Mouse (Mus musculus): Measurements from ENCODE around the gene Psma7.
A peak's percentile ranks its signal among the peaks of the same experiment; 100 is the strongest.

Psma7 gene

DNA sequence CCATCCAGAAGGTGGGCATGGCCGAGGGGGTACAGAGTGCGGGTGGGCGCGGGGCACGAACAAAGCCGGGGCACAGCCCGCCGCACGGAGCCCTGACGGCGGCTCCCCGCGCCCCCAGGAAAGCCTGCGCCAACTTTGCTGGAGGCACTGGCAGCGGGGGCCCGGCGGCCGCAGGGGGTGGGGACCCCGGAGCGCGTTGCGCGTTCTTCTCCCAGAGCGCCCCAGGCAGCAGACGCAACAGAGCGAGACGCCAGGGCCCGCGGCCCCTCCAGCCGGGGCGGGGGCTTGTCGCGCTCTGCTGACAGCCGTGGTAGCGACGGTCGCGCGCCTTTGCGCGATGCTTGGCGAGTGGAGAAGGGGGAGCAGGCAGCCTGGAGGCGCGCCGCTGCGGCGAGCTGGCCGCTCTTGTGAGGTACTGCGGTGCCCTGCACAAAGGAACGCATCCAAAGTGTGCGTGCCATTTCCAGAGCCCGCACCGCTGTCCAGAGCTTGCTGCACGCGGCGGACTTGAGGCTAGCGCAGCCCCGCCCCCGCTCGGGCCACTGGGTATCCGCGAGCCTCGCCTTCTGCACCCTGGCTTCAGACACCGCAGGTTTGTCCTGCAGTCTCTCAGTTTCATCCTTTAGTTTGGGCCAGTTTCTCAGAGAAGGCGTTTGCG, 754 bp upstream of the Psma7 start:
- peak; percentile 68 for DNase-seq (ENCODE audit: low spot score)

DNA sequence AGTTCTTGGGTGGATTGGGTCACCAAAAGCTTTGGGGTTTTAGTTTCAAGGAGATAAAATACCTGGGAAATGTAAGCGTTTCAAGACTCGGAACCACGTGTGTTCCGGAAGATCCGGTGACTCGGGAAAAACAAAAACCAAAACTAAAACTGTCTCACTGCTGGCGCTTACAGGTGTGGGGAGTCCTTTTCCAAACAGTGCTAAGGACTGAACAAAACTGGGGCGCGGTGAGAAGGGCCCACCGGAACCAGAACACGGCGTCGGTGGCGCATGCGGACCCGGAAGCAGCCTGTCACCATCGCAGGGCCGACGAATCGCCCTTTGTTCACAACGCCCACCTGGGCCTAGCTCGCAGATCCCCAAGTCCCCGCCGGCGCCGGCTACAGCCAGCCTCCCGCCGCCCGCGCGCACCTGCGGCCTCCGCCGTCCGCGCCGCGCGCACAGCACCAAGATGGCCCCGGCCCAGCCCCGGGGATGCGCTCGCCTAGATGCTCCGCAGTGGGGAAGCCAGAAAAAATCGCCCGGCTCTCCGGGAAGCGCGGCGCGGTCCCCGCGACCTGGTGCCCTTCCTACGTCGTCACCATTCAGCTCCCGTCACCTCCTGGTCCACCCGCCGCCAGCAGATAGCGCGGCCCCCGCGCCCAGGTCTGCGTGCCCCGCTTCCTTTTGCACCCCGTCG, 517 bp downstream of the Psma7 start:
- DNase-seq (ENCODE audit: low spot score) = peak; percentile 56

DNA sequence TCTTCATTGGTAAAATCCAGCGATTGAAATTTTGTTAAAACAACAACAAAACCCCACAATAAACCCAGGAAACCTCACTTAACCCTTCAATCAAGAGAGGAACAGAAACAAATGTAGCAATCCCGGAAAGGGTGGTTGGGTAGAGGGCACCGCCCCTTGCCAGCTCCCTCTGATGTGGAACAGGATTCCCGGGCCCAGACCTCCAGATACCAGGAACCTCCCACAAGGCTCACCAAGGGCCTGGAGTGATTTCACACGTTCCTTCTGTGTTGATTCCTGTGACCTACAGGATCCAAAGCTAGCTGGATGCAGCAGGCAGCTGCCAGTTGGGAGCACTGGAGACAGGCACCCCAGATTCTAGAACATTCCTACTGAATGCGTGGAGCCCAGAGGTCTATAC, 1.8 kb downstream of the Psma7 start:
- DNase-seq (ENCODE audit: low spot score) = no peak

DNA sequence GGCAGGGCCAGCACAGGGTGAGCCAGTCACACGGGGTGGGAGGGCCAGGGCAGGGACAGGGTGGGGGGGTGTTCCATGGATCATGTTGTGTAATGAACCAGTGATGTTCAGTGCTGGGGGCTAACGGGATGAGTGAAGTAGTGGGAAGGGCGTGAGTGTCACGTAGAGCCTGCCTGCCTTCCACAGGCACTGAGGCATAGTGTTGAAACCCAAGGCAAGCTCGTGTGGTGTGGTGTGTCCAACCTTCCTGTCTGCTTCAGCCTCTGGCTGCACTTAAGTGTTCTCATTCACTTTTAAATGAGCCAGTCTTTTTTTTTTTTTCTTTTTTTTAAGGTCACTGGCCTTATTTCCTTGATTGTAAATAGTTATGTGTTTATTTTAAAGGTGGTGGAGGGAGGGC, 7.5 kb downstream of the Psma7 start:
- no peak for DNase-seq (ENCODE audit: low spot score)

DNA sequence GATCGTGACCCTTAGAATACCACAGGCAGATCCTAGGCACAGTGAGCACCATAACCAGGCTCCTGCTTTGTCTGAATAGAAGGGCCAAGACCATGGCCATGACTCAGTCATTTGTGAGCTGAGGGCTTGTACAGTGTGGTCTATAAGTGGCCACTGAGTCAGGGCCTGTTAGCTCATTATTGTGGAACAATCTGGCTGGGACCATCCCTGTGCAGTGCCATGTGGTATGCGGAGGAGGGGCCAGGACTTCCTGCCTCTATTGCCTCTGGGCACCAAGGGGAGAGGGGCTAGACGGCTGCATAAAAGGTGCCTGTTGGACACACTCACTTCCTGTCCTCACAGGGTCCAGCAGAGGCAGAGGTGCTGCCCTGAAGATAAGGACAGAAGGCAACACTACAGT, 8.3 kb downstream of the Psma7 start:
- DNase-seq (ENCODE audit: low spot score) = no peak

DNA sequence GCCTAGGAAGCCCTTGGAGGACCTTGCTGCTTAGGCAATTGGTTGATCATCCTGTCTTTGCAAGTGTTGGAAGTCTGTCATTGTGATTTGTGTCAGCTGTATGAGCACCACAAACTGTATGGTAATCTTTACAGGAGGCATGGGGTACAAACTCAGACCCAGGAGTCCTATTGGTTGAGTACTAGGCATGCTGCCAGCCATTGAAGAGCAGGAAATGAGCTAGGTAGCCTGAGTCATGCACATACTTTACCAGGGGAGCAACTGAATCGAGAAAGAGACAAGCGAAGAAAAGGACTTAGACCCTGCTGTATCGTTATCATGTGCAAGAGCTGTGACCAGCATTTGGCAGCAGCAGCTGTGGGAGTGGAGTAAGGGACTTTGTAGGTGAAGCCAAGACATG, 9.3 kb downstream of the Psma7 start:
- no peak for DNase-seq (ENCODE audit: low spot score)

DNA sequence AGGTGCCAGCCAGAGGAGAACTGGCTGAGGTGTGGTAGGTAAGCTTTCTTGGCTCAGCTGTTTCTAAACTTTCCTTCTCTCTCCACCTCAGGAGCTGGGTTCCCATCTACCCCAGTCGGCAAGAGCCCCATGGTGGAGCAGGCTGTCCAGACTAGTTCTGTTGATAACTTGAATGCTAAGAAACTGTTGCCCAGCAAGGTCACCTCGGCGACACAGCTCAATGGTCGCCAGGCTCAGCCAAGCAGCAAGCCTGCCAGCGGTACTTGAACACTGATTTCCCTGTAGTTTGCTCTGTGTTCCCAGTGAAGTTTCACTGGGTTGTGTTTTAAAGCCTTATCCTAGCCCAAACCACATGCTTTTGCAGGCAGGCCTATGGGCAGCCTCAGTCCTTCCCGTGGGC, 11.0 kb downstream of the Psma7 start:
- no peak for DNase-seq (ENCODE audit: low spot score)

DNA sequence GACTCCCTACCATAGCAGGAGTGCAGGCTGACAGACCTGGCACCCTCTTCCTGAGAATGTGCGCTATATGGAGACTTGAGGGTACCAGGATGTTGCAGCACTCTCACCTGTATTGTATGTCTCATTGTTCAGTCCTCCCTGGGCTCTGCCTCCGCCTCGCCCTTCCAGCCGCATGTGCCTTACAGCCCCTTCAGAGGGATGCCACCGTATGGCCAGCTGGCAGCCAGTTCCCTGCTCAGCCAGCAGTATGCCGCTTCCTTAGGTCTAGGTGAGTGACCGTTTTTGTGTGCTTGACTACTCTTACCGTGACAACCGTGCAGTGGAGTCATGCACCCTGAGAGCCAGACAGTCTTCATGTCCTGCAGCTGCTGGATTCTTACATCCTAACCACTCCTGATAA, 14.5 kb downstream of the Psma7 start:
- no peak for DNase-seq (ENCODE audit: low spot score)

DNA sequence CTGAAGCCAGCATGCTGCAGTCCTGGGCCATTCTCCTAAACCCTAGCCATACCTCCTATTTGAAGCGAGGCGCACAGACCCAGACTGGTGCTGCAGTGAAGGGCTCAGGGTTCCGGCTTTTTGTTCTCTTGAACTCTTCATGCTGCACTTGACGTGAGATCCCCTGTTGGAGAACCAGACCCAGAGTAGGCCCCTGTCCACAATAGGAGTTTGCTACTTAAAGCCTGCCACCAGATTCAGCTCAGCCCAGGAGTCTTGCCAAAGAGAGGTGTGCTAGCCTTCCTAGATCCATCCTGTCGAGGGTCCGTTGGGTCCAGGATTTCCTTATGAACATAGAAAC, 16.4 kb downstream of the Psma7 start:
- no peak for DNase-seq (ENCODE audit: low spot score)

DNA sequence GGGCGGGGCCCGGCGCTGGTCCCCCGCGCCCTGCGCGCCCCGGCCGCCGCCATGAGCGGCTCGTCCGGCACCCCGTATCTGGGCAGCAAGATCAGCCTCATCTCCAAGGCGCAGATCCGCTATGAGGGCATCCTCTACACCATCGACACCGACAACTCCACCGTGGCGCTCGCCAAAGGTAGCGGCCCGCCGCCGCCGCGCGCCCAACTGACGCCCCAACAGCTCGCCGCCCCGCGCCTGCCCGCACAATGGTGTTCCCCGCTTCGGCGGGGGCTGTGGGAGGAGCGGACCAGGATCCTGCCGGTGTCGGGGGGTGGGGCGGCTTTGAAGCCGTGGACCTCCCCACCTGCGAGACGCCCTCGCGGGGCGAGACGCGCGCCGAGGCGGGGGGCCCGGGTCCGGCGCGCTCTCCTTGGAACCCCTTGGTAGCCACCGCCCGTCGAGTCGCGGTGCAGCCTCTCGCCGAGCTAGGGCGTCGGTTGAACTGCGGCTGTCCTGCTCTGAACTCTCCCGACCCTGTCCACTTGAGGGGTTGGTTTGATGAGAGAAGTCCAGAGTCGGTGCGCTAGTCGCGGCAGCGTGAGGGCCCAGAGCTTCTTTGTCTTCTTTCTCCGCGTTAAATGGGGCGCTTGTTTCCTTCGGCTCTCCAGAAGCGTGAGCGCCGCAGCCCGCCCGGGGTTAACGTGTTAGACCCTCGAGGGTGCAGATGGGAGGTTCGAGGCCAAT, 16.9 kb downstream of the Psma7 start:
- DNase-seq (ENCODE audit: low spot score) = peak; percentile 49

DNA sequence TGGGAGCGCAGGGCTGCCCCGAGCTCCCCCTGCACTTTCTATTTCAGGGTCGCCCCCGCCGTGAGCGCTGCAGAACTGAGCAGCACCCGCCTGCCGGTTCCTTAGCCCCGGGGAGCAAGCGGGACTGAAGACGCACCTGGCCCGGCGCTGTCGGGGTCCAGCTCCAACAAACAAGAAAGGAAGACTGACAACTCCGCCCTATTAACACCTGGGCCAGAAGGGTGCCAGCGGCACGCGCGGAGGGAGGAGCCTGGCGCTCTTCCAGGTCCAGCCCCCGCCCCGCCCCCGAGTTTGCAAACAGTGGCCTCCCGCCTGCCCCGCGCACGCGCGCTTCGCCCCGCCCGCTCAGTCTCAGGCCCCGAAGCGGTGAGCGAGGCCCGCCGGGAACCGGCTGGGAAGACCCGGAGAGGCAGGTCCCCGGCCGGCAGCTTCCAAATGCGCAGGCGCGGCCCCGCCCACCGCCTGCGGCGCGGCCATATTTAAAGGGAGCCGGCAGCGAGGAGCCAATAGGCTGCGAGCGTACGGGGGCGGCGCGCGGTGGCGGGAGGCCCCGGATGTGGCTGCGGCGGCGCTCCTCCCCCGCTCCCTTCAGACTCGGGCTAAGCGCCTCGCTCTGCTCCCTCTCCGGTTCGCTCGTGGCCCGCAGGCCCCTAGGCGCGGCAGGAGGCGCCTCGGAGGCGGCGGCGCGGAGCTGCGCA, 17.7 kb downstream of the Psma7 start, which contains the start of gene Lsm14b:
Lsm14b (plus strand) TSS at position 587 of the 698 bp plus-strand sequence.
- DNase-seq (ENCODE audit: low spot score) = peak; percentile 99

DNA sequence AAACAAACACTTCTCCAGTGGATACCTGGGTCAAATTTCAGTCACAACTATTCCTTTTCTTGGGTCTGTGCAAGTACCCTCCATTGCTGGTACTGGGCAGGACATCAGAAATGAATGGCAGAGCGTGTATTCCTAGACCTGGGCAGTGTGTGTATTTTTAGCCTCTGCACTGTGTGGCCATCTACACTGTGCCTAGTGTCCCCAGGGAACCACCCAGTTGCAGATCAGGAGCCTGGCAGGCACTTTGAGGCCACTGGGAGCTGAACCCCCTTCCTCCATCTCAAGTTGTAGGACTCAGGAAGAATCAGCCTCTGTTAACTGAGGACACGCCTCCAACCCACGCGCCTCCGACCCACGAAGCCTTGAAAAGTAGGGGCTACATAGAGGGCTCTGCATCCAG, 19.5 kb downstream of the Psma7 start:
- peak; percentile 3 for DNase-seq (ENCODE audit: low spot score)

DNA sequence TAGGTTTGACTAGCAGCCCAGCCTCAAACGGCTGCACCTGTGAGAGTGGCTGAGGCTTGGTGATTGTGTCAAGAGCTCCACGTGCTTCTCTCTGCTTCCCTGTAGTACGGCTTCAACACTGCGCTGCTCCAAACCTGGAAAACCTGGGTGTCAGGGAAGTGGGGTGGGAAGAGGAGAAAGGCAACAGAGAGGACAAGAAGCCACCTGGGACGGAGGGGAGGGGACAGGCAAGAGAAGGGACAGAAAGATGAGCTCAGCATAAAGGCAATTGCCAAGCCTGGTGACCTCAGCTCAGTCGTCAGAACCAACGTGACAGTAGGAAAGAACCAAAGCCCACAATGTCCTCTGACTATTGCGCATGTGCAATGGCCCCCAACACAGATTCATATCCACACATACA, 21.3 kb downstream of the Psma7 start:
- no peak for DNase-seq (ENCODE audit: low spot score)

DNA sequence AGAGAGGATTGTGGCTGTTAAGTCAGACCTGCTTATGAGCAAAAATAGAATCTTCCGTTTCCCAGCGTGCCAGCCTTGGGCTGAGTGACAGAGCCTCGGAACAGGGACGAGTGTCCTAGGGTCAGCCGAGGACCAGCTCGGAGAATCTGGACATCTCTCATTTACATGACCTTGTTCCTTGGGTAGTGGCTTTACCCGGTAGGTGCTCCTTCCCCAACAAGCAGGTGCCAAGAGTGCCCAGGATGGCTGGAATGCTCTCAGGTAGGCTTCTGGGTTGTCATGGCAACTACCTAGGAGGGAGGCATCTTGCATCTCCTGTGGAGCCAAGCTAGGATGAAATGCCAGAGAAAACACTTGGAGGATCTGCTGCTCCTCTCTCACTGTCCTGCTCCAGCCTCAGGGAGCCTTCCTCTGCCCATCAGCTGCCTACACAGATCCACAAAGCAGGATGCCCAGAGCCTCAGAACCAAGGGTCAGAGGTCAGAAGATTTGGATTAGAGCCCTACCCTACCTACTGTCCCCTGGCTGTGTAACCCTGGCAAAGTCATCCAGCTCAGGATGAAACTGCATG, 22.1 kb downstream of the Psma7 start:
- DNase-seq (ENCODE audit: low spot score) = no peak

DNA sequence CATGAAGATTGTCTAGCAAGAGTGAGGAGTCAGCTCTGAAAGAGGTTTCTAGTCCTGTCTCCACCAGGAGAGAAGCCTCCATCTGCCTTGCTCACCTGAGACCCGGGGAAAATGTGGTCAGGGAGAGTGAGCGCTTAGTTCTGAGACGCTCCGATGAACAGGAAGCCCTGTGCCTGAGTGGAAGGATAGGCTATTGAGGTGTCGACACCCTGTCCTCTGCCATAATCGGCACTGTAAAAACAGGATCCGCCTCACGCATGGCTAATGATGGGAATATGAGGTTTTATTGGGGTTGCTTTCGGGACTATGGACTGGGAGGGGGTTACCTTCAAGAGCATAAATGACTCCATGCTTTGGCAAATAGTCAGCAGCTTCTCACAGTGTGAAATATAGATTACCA, 23.7 kb downstream of the Psma7 start:
- no peak for DNase-seq (ENCODE audit: low spot score)

DNA sequence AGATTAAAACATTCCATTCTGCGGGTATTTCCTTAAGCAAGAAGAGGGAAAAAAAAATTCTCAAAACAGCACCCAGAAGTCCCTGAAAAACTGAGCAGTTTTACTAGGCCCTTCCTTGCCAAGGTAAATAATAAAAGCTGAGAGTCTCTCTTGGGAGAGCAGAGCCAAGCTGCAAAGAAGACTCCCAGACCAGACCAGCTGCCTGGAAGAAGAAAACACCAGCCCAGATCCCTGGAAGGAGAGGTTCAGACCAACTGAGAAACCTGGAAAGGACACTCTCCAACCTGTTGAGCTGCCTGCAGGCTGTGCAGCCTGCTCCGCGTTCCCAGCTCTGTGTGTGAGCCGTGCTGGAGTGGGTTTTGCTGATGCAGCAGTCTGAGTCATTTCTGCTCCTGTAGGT, 24.6 kb downstream of the Psma7 start:
- DNase-seq (ENCODE audit: low spot score) = no peak

DNA sequence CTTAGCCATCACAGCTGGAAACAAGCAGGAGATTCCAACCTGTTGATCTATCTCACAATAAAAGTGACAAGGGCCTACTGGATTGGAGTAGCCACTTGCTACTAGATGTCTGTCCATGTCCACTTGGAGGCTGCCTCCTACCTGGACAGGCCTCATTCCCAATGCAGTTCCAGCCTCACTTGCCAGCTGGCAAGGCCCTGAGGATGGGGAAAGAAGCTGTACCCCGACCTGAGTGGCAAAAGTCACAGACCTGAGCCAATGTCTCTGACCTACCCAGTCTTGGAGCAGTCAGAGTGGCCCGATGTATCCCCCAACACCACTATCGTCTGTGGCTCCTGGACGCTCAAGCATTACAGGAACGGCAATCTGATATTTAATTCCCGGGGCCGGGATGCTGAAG, 28.5 kb downstream of the Psma7 start:
- DNase-seq (ENCODE audit: low spot score) = no peak

DNA sequence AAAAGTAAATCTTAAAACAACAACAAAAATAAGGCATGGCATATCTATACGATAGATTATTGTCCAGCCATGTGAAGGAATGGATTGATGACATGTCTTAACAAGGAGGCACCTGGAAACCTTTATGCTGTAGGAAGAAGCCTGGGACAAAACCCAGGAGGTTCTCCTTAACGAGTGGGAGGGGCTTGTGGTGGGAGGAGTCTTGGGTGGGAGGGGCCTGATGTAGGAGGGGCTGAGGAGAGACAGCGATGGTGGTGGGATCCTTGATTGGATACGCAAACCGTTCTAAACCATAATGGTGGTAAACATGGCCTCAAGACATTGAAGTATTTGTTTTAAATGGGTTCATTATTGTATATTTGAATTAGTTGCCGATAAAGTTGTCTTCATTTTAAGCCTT, 30.9 kb downstream of the Psma7 start:
- no peak for DNase-seq (ENCODE audit: low spot score)

DNA sequence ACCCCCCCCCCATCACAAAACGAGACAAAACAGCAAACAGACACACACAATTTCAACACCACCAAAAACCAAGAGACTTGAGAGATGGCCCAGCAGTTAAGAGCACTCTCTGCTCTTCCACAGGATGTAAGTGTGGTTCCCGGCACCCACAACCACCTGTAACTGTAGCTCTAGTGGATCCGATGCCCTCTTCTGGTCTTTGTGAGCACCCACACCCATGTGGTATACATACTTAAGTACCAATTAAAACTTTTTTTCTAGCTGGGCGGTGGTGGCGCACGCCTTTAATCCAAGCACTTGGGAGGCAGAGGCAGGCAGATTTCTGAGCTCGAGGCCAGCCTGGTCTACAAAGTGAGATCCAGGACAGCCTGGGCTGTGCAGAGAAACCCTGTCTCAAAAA, 31.5 kb downstream of the Psma7 start:
- DNase-seq (ENCODE audit: low spot score) = no peak

DNA sequence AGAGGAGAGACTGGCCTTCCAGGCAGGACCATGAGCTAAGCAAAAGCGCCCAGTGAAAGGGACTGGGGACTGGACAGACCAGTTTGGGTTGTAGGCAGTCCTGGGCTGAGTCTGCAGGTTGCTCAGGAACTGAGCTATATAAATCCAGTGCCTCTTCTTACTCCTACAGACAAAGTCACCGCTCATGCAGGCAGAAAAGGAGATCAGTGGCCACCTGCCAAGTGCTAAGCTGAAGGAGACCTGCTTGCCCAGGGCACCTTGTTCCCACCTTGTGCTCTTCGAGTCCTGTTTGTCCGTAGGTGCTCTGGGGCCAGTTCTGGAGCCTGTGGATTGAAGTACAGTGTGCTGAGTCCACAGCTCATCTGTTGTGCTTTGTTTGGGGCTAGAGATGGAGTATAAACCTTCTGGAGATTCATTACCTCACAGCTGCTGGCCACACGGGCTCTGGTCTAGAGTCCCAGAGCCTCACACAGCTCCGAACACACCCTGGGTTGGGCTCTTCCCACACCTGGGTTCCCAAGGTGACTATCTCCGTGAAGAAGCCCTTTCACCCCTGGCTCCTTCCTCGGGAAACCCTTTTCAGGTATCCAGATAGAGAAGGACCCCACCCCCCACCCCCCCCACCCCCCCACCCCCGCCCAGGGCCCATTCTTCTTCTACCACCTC, 35.7 kb downstream of the Psma7 start:
- DNase-seq (ENCODE audit: low spot score) = no peak

DNA sequence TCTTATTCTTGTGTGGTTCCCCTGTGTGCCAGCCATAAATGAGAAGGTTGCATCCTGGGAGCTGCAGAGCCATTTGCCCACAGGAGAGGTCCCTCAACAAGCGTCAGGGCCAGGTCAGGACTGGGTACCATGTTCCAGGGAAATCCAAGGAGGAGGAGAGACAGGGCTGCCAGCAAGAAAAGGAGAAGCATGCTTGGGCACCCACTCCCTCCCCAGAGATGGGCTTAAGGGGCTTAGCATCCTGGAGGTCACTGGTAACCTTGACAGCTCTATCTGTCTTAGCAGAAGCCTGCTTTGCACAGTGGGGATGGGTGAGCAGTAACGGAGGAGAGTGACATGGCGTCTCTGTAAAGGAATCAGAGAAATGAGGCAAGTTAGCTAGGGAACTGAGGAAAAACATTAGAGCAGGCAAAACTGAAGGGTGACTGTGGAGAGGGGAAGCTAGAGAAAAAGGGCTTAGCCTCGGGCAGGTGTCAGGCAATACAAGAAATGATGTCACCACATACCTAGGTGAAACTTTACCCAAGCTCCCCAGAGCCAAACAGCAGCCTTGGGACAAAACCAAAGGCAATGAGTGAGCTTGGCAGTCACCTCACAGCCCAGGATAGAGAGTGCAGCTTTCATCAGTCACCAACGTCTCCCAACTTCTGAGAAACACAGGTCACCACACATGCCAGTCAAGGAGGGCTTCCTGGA, 36.4 kb downstream of the Psma7 start:
- no peak for DNase-seq (ENCODE audit: low spot score)
